Mouse (Mus musculus) kidney, adult 2 months (tissue): ENCODE measurements around the gene Mum1. TPM values are rescaled to one million over a fixed set of nuclear protein-coding genes. Genes with fewer than 3 reads are reported as not detected.

Experiments
- DNase-seq: peaks from one replicate; pipeline ENCODE4 v3.0.0; 2021
- H3K27ac ChIP-seq: fragments of 200-500 bp; 2 replicates; pipeline ENCODE4 v1.5.1; 2012; ENCODE audit warnings: low read depth, low read length, control low read depth, inconsistent platforms; ENCODE audit not compliant: insufficient read depth
- H3K27me3 ChIP-seq: fragments of 200-500 bp; replicated peaks from 2 replicates; pipeline ENCODE4 v1.6.1; 2012; ENCODE audit warnings: mild to moderate bottlenecking, moderate library complexity, low read length, inconsistent platforms; ENCODE audit not compliant: control insufficient read depth, insufficient read depth
- H3K36me3 ChIP-seq: fragments of 200-500 bp; 2 replicates; pipeline ENCODE4 v1.6.1; 2012; ENCODE audit warnings: mild to moderate bottlenecking, moderate library complexity, low read length, inconsistent platforms; ENCODE audit not compliant: control insufficient read depth, insufficient read depth
- H3K4me1 ChIP-seq: fragments of 200-500 bp; 2 replicates; pipeline ENCODE4 v1.6.1; 2011; ENCODE audit warnings: low read length; ENCODE audit not compliant: control insufficient read depth, insufficient read depth
- H3K4me3 ChIP-seq: fragments of 200-500 bp; 2 replicates; pipeline ENCODE4 v1.5.1; 2011; ENCODE audit warnings: mild to moderate bottlenecking, low read depth, low read length, control low read depth; ENCODE audit not compliant: insufficient read depth
- CTCF ChIP-seq: fragments of 200-500 bp; conservative IDR thresholded peaks from 2 replicates; pipeline ENCODE4 v1.5.1; 2011; ENCODE audit warnings: low read depth, mild to moderate bottlenecking, control low read depth, low read length, moderate library complexity, mixed read lengths; ENCODE audit not compliant: insufficient read depth, insufficient read length
- POLR2A ChIP-seq: fragments of 200-500 bp; IDR thresholded peaks from one replicate; pipeline ENCODE4 v1.6.1; 2011; ENCODE audit warnings: low read depth, low read length, control low read depth
- WGBS: fragments of 180-500 bp; shearing (Covaris S2); methylation state at CpG from one replicate; pipeline ENCODE4 v1.1.7; 2018; 5-methylcytosine and 5-hydroxymethylcytosine counted together
- polyA plus RNA-seq: library from polyadenylated mRNA; depleted of rRNA; stranded (reverse); fragments of >200 nt; gene quantifications from 2 replicates; pipeline ENCODE4 v1.2.3, GENCODE M21; 2012

Mum1 gene
- polyA plus RNA-seq, 1 experiment: 30.4 TPM

DNA sequence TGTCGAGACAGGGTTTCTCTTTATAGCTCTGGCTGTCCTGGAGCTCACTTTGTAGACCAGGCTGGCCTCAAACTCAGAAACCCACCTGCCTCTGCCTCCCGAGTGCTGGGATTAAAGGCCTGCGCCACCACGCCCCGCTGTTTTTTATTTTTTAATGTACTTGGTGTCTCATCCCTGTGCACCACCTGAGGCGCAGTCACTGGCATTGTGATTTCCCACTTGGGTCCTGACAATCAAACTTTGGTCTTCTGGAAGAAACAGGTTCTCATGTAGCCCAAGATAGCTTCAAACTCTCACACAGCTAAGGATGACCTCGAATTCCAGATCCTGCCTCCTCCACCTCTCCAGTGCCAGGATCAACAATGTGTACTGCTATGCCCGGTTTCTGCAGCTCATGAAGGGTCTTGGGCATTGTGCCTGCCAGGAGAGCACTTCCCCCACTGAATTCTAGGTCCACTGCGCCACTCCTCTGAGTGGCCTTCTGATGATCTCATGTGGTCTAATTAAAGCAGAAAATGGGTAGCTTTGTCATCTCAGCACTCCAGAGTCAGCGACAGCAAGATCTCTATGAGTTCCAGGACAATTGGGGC, 36.6 kb downstream of the Mum1 start:
- H3K27me3 ChIP-seq: no peaks in the 10 kb centered on the region
- no peak for TF ChIP-seq POLR2A
- H3K4me3 ChIP-seq: no peak overlapping the region
- H3K36me3 ChIP-seq: no peaks in the 10 kb centered on the region
- no peak for DNase-seq
- WGBS: 92% methylated on average over 10 of the region's 10 CpGs
- H3K4me1 ChIP-seq: peaks cover 15% of the 10 kb centered on the region; the same call in 1 of the 2 replicates
- no peak overlapping the region for H3K27ac ChIP-seq

DNA sequence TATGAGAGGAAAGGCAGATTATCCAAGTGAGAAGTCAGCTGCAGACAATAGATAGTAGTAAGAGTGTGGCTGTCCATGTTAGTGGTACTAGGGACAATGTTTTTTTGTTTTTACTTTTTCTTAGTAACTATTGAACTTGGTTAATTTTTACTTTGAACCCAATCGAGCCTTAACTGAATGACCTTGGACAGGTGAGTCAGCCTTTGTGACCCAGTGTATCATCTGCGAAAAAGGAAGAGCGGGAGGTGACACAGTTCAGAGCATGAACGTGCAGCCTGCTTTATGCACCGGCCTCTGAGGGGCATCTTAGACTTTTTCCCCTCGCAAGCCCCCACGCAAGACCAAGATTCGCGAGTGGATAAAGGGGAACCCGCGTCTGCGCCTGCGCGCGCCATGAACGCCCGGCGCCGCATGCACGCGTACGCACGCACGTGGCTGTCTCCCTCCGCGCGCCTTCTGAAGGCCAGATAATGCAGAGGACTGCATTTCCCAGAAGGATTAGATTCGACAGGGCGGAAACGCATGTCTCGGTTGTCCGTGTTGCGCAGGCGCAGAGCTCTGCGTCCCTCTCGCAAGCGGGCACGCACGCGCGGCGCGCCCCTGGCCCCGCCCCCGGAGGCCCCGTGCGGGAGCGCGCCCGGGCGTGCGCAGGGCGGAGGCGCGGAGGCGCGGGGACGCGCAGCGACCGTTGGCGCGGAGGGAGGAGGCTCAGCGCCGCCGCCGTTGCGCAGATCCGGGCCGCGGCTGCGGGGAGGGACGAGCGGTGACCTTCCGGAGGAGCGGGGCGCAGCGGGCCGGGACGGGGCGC, 38.3 kb downstream of the Mum1 start:
- DNase-seq: peak; percentile 100
- under 1% methylated on average over 81 of the region's 81 CpGs for WGBS
- Histone ChIP-seq H3K27ac (peak overlapping the region; percentile 93), H3K27me3 (no peaks in the 10 kb centered on the region), H3K4me1 (peaks cover 13% of the 10 kb centered on the region; the same call in 1 of the 2 replicates), H3K4me3 (peak overlapping the region; percentile 70), H3K36me3 (no peaks in the 10 kb centered on the region)
- TF ChIP-seq CTCF: no peak
- TF ChIP-seq POLR2A: no peak

DNA sequence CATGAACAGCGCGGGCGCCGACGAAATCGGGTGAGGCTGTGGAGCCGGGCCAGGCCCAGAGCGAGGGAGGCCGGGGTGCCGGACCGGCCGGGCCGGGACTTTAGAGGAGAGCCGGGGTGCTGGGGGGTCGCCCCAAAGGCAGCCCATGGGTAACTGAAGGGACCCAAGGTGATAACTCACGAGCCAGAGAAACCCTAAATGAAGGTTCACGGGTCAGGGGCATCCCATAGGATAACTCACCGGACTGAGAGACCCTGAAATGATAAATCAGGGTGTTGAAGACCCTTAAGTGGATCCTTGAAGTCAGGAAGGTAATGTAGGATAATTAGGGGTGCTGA, 38.9 kb downstream of the Mum1 start:
- Histone ChIP-seq H3K36me3 (no peaks in the 10 kb centered on the region), H3K4me3 (peak overlapping the region; percentile 70), H3K4me1 (peaks cover 14% of the 10 kb centered on the region; the same call in 1 of the 2 replicates), H3K27me3 (no peaks in the 10 kb centered on the region), H3K27ac (peak overlapping the region; percentile 84)
- no peak for DNase-seq
- TF ChIP-seq POLR2A: no peak
- no peak for TF ChIP-seq CTCF
- WGBS: under 1% methylated on average over 18 of the region's 18 CpGs

DNA sequence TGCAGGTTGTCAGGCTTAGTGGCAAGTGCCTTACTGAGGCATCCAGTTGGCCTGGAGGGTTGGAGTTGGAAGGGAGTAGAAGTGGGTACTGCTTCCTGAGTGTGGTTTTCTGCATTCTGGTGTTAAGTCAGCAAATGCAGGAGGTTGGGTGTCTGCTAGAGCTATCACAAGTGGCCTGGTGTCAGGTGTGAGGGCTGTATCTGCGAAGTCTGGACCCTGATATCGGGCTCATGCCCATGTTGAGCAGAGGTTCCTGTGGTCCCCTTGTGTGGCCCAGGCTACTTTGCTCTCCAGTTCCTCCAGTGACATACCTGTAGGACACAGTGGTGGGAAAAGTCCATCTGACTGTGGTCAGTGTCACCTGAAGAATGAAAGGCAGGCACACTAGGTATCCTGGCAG, 43.9 kb downstream of the Mum1 start:
- no peak overlapping the region for H3K4me3 ChIP-seq
- H3K27ac ChIP-seq: no peak overlapping the region
- no peak for DNase-seq
- H3K36me3 ChIP-seq: 0 out of 2 replicates have a peak, but pooled peaks cover 1% of the 10 kb centered on the region
- H3K27me3 ChIP-seq: no peaks in the 10 kb centered on the region
- H3K4me1 ChIP-seq: peaks cover 21% of the 10 kb centered on the region
- TF ChIP-seq CTCF (no peak), POLR2A (no peak)
- WGBS: 81% methylated on average over 2 of the region's 2 CpGs

DNA sequence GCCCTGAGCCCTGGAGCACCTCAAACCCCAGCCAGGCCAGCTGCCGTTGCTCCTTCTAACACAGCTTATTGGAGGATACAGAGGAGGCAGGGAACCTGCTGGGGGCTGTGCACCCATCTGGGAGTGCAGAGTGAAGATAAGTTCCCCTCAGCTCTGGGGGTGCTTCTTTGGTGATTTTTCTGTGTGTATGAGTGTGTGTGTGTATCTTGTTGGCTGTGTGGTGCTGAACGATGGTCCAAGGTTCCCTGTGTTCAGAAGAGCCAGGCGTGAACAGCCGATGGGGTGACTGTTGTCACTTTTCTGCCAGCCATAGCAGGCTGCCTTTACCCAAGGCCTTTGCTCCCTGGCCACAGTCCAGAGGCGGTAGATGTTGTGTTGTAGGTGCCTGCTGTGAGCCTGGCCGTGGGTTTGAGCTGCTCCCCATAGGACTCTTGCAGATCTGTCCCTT, 44.5 kb downstream of the Mum1 start:
- Histone ChIP-seq H3K27ac (peak overlapping the region; percentile 25; the same call in 1 of the 2 replicates), H3K27me3 (no peaks in the 10 kb centered on the region), H3K4me3 (no peak overlapping the region), H3K4me1 (peaks cover 21% of the 10 kb centered on the region), H3K36me3 (0 out of 2 replicates have a peak, but pooled peaks cover 1% of the 10 kb centered on the region)
- peak; percentile 82 for DNase-seq
- 33% methylated on average over 6 of the region's 6 CpGs for WGBS
- TF ChIP-seq POLR2A (no peak), CTCF (no peak)

DNA sequence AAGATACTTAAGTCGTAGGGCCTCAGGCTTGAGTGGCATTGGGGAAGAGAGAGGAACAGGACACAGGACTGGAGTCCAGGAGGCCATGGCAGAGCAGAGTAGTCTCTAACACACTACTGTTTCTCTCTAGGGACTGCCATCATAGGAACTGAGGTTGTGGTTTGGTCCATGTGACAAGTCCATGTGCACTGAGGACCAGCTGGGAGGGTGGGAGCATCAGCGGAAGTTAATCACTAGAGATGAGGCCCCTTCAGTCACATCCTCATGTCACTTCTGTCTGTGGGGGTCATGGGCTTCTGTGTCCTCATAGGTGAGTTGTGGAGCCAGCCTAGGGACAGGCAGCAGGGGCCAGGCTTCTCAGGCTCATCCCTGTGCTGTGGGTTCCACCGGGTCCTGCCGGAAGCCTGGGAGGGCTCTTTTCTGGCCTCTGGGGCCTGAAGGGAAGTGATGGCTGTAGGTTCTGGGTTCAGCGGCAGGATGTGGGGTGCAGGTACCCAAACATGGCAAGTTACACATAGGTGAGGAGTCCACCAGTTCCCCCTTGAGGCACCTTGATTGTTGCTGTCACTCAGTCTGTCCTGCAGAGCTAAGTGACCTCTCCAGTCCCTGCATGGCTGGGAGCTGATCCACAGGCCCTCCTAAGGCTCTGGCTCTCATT, 45.1 kb downstream of the Mum1 start:
- 54% methylated on average over 5 of the region's 5 CpGs for WGBS
- peaks cover 21% of the 10 kb centered on the region for H3K4me1 ChIP-seq

More for the DNA sequence above, 45.1 kb downstream of the Mum1 start:
- no peaks in the 10 kb centered on the region for H3K27me3 ChIP-seq
- H3K27ac ChIP-seq: peak overlapping the region; percentile 11; the same call in 1 of the 2 replicates
- H3K36me3 ChIP-seq: 0 out of 2 replicates have a peak, but pooled peaks cover 1% of the 10 kb centered on the region
- H3K4me3 ChIP-seq: no peak overlapping the region
- TF ChIP-seq POLR2A (no peak), CTCF (no peak)
- no peak for DNase-seq
